Mouse (Mus musculus) layer of hippocampus, adult 2 months (tissue): ENCODE measurements around the gene Ryk. TPM values are rescaled to one million over a fixed set of nuclear protein-coding genes. Genes with fewer than 3 reads are reported as not detected.

Experiments
- DNase-seq, 2 experiments: peaks; one replicate each; pipeline ENCODE4 v3.0.0; 2022; ENCODE audit warnings: low spot score in 2 of 2
- H3K27ac ChIP-seq: fragments of 200-600 bp; 2 replicates; pipeline ENCODE4 v1.8.1; 2022
- H3K4me3 ChIP-seq: fragments of 200-600 bp; 2 replicates; pipeline ENCODE4 v1.8.1; 2022; ENCODE audit warnings: mild to moderate bottlenecking
- CTCF ChIP-seq: fragments of 200-600 bp; conservative IDR thresholded peaks from 2 replicates; pipeline ENCODE4 v1.8.1; 2022; ENCODE audit warnings: antibody characterized with exemption, mild to moderate bottlenecking, moderate library complexity
- total RNA-seq, 2 experiments: library from RNA; stranded (reverse); gene quantifications; 2 replicates each; pipeline ENCODE4 v1.2.3; 2021

The Ryk gene
- total RNA-seq, 2 experiments from 2014 or later, result 44.5 to 46.3 TPM

DNA sequence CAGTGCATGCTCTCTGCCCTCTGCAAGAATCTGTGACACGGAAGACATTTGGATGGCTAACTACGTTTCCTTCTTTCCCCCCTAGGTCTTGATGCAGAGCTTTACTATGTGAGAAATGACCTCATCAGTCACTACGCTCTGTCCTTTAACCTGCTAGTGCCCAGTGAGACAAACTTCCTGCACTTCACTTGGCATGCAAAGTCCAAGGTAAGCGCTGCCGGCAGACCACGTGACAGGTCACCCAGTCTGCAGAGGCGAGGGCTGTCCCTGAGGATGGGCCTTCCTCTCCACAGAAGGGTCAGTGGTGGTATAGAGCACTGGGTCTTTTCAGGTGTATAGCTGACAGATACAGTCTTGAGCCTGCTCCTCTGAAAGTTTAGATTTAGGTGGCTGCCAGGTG lies 27.1 kb downstream of the Ryk start:
- H3K4me3 ChIP-seq, result no peak overlapping the region
- DNase-seq, result no peak
- no peak overlapping the region for H3K27ac ChIP-seq
- TF ChIP-seq CTCF, result no peak

DNA sequence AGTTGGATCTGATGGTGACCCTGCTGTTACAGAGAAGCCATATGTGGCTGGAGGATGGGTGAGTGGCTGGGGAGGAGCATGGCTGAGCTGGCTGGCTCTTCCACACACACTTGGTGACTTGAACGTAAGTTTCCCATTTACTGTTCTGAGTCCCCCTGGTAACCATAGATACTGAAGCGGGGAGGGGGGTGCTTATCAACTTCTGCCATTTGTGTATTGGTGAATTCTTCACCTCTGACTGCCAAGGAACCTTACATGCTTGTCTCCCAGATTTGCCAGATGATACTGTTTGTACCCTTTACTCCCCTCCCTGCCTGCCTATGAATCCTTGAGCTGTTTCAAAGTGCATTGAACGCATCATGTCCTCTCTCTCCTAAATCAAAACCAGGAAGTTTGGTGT lies 27.5 kb downstream of the Ryk start:
- no peak for DNase-seq
- Histone ChIP-seq H3K27ac (no peak overlapping the region), H3K4me3 (no peak overlapping the region)
- TF ChIP-seq CTCF, result no peak

DNA sequence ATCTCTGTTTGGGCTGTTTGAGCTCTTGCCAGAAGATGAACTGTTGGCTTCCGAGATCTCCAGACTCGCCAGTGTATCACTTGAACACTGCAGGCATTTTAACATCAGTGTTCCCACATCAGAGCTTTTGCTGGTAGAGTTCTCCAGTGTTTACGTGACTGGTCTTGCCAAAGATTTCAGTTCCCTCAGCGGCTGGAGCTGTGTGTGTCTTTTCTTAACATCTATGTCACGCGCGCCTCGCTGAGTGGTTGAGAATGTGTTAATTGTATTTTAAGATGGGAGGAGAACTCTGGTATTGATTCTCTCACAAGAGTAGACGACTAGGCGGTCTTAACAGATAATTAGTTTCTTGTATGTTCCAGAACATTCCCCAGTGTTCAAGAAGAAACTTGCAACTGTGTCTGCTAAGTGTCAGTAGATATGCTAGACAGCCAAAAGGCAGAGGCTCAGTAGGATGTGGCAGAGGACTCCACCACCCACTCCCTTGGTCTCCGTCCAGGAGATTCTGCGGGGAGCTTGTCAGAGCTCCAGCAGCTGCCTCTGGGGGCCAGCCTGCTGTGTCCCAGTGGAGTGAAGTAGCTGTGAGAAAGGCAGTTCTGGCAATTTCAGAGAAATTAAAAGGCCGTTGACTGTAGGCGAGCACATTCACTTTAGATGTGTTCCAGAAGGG lies 29.3 kb downstream of the Ryk start:
- no peak for TF ChIP-seq CTCF
- peak overlapping the region; percentile 67; the same call in 1 of the 2 replicates for H3K27ac ChIP-seq

DNA sequence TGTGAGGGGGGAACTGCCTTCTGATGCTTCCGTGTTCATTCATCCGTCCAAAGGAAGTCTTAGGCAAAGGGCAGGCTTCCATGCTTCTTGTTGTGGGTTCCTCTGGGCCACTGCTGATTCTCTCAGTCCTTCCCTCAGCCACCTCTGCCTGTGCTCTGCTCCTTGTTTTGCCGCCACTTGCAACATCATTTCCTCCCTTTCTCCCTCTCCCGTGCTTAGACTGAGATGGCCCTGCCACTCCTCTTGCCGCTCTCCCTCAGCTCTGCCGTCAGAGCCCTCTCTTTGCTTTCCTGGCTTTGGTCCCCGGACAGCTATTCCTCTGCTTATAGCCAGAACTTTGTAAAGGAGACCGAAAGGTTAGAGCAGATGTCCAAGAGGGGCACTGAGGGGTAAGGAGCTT lies 30.2 kb downstream of the Ryk start:
- TF ChIP-seq CTCF, result no peak
- peak overlapping the region; percentile 67; the same call in 1 of the 2 replicates for H3K27ac ChIP-seq
- no peak for DNase-seq
- no peak overlapping the region for H3K4me3 ChIP-seq

More for the DNA sequence above, 29.3 kb downstream of the Ryk start:
- peak; percentile 77 to 88 for DNase-seq
- H3K4me3 ChIP-seq, result no peak overlapping the region; the same call in 1 of the 2 replicates

DNA sequence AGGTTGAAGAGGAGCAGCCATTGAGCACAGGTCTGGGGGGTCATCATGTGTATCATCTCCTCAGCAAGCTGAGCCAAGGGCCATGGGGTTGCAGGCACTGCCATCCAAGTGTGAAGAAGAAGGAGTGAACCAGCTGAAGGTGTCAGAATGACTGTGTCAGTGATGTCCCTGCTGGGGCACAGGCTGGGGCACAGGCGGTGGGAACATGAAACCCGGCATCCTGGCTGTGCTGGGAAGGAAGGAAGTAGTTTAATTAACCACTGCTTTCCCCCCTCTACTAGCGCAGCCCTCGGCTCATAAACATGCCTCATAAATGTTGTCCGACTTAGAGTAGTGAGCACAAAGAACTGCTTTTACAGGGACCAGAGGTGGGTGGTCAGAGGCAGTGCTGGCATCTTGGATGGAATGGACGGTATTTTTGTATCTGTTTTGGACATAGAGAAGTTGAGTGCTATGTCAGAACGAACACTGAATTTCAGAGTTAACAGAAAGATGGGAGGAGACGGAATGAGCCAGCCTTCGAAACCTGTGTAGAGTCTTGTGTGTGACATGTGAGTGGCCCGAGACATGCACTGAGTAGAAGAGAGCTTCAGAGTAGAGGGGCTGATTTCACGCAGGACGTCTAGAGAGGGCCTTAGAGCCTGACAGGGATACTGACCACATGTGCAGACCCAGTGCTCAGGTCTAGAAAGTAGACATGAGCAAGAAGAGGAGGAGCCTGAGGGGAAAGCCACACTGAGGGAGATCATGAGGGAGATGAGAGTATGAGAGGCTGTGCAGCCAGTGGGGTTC lies 31.4 kb downstream of the Ryk start:
- DNase-seq, result no peak
- no peak for TF ChIP-seq CTCF

DNA sequence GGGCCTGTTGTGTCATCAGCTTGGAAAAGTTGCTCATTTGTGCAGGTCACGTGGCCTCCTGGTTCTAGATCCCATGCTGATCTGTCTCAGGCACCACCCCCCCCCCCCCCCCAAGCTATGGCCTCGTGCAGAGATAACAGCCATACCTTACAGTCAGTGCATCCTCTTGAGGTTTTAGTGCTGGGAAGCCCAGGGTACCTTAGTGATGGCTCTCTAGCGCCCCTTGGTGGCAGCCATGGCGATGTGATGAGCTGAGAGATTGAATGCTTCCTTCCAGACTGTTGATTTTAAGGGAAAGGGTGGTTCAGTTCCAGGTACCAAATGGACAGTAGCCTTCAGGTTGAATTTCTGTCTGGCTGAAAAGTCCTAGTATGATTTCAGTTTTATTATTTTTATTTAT lies 32.2 kb downstream of the Ryk start:
- peak; percentile 86 for TF ChIP-seq CTCF
- H3K4me3 ChIP-seq, result no peak overlapping the region
- peak; percentile 65 to 85 for DNase-seq
- H3K27ac ChIP-seq, result no peak overlapping the region

More for the DNA sequence above, 31.4 kb downstream of the Ryk start:
- H3K4me3 ChIP-seq, result no peak overlapping the region
- no peak overlapping the region for H3K27ac ChIP-seq

- H3K27ac ChIP-seq, result no peak overlapping the region
- no peak for DNase-seq
- H3K4me3 ChIP-seq, result no peak overlapping the region
- TF ChIP-seq CTCF, result no peak
Observed at GRCm38 (mm10) chr9:102867516-102867915, 32.8 kb downstream of the Ryk start.

DNA sequence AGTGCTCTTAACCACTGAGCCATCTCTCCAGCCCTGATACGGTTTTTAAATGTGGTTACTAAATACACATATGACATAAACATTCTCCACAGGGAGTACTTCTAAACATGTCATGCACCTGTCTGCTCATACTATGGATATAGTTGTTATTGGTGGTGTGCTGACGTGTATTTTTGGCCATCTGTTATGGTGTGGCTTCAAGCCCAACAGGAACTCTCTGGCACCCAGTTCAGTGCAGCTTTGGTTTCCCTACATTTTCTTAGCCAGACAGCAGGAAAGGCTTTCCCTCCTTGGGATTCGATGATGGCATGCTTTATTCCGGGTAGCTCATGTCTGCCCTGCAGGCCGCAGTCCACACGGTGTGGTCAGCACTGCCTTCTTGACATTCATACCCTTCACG lies 33.7 kb downstream of the Ryk start:
- H3K4me3 ChIP-seq, result no peak overlapping the region
- DNase-seq, result no peak
- no peak overlapping the region for H3K27ac ChIP-seq
- no peak for TF ChIP-seq CTCF

GRCm38 (mm10) chr9:102876054-102876690 lies 41.5 kb downstream of the Ryk start:
- TF ChIP-seq CTCF, result no peak
- Histone ChIP-seq H3K27ac (no peak overlapping the region), H3K4me3 (no peak overlapping the region)
- DNase-seq, result no peak

- no peak for DNase-seq
- no peak for TF ChIP-seq CTCF
- Histone ChIP-seq H3K27ac (no peak overlapping the region), H3K4me3 (no peak overlapping the region)
Observed at GRCm38 (mm10) chr9:102877916-102878315, 43.2 kb downstream of the Ryk start.

DNA sequence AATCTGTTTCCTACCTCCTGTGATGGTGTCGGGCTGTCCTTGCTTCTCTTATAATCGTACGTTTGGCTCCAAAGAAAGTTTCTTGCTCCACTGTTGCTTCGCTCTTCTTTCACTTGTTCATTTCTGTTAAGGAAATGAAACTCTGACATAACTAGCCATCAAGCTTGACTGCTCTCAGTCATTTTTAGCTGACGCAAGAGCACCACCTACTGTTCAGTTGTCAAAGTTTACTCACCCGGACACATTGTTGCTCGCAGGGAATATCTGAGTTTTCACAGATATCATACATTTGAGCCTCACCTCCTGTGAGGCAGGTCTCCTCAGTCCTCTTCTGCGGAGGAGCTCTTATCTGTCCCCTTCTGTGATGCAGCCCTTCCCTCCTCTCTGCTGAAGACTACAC lies 44.8 kb downstream of the Ryk start:
- TF ChIP-seq CTCF, result peak; percentile 87
- DNase-seq, result peak; percentile 42 to 75
- no peak overlapping the region for H3K27ac ChIP-seq
- no peak overlapping the region for H3K4me3 ChIP-seq

DNA sequence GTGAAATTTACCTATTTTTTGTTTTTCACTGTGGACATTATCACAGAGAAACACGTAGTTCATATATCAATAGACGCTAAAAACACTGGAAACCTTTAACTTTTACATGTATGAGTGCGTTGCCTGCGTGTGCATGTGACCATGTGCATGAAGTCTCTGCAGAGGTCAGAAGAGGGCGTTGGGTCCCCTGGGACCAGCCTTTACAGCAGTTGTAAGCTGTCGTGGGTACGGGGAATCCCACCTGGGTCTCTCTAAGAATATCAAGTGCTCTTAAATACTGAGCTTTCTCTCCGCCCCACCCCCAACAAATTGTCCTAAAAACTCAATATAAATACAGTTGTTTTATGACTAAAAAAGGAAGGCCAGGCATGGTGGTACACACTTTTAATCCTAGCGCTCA lies 50.0 kb downstream of the Ryk start:
- no peak for DNase-seq
- TF ChIP-seq CTCF, result no peak
- H3K4me3 ChIP-seq, result no peak overlapping the region
- H3K27ac ChIP-seq, result no peak overlapping the region

GRCm38 (mm10) chr9:102890166-102890565 lies 55.4 kb downstream of the Ryk start:
- no peak for TF ChIP-seq CTCF
- no peak overlapping the region for H3K27ac ChIP-seq
- no peak for DNase-seq
- no peak overlapping the region for H3K4me3 ChIP-seq
